Mouse (Mus musculus) common myeloid progenitor, adult 5-6 weeks (primary cell): ENCODE measurements around the gene Dlg2. TPM values are rescaled to one million over a fixed set of nuclear protein-coding genes. Genes with fewer than 3 reads are reported as not detected.
"Not testable (repeated sequence)": the region's sequence is repeated elsewhere in the genome, so short reads cannot be mapped to it uniquely, and the experiment has no call there.

Source experiments
- ATAC-seq: replicated peaks from 2 replicates; pipeline ENCODE4 v1.8.0; 2016; ENCODE audit warnings: low read depth, mild to moderate bottlenecking, moderate TSS enrichment, inconsistent platforms; ENCODE audit not compliant: poor library complexity, severe bottlenecking
- total RNA-seq: library from RNA; stranded (forward); fragments of 200-1000, 187-1606 nt; gene quantifications from 2 replicates; pipeline ENCODE4 v1.2.3, GENCODE M21; 2017

Gene Dlg2
- total RNA-seq, 1 experiment from 2014 or later: 1.6 TPM

- ATAC-seq: no peak
Measured at GRCm38 (mm10) chr7:90787945-90788344, 311.5 kb downstream of the Dlg2 start.

- no peak for ATAC-seq
Measured at GRCm38 (mm10) chr7:90791522-90791921, 315.1 kb downstream of the Dlg2 start.

DNA sequence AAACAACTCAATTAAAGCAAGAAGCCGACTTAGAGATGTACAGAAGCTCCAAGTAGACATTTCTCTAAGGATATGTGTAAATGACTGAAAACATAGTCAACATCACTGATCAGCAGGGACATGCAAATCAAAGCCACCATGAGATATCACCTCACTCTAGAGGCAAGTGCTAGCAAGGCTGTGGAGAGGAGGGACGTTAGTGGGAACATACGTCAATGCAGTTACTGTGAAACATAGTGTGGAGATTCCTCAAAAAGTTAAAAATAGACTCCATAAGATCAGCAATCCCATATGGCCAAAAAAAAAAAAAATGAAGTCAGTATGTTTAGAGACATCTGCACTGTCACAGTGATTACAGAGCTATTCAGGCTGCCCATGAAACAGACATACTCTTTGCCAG lies 349.2 kb downstream of the Dlg2 start:
- ATAC-seq: no peak

DNA sequence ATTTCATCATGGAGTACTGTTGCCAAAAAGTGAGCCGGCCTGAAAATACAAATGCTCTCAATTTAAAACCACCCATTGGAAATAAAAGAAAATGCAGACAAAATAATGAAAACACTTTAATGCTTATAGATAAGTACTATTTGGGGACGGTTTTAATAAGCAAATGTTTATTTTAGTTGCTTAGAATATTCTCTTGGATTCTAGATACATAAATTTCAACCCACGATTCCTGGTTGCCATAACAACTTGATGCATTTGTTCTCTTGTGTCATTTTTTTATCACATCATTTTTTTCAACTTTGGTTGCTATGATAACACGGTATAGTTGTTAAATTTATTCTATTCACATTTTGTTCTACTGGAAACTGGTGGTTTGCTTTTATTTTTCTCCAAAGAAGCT lies 364.8 kb downstream of the Dlg2 start:
- no peak for ATAC-seq

- ATAC-seq: no peak
Measured at GRCm38 (mm10) chr7:90843345-90844293, 367.1 kb downstream of the Dlg2 start.

DNA sequence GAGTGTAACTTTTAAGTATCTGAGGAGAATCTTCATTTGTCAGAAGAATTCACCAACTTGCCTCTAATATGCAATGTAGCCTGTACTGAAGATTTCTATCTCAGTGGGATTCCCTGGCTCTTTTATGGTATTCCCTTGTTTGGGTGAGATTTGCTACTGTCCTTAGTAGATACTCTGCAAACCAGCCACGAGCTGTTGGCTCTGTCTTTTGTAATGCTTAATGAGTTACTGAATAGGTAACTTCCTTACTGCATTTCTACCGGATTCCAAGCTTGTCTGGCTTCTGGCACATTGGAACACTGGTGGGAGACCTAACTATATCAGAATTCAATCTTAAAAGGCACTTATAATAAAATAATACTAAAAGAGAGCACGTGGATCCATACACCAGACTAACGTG lies 400.3 kb downstream of the Dlg2 start:
- not testable (repeated sequence) for ATAC-seq

DNA sequence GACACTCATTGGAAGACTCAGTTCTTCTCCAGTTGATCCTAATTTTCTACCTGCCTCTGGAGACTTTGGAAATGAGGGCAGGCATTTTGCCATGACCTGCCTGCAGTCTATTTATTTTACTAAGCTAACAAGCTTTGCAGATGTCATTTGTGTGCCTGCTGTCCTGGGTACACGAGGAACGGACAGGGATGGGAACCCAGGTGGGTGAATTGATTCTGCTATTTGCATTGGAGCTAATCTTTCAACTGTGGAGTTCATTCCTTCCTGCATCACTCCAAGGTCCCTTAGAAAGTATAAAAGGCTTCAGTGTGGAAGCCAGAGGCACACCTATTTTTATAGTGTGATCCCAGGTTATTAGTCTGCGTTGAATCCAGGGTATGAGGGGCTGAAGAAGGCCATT lies 406.3 kb downstream of the Dlg2 start:
- no peak for ATAC-seq

GRCm38 (mm10) chr7:90886396-90887006 lies 410.0 kb downstream of the Dlg2 start:
- no peak for ATAC-seq

GRCm38 (mm10) chr7:90887007-90887720 lies 410.7 kb downstream of the Dlg2 start:
- ATAC-seq: no peak

DNA sequence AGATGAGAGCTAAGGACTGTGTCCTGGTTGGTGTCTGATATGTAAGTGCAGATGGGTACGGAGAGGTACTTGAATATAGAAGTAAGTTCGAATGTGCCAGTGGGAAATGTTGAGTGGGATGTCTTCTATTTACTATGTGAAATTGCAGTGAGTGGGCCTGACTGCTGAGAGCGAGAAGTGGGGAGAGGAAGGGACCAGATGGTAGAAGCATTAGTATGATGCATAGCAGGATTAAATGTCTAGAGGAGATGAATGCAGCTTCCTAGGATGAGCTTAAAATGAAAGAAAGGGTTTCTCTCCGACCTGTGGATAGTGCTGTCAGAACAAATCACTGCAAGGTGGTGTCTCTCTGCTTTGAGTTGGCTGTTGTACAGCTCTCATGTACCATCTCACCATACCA lies 451.0 kb downstream of the Dlg2 start:
- no peak for ATAC-seq

DNA sequence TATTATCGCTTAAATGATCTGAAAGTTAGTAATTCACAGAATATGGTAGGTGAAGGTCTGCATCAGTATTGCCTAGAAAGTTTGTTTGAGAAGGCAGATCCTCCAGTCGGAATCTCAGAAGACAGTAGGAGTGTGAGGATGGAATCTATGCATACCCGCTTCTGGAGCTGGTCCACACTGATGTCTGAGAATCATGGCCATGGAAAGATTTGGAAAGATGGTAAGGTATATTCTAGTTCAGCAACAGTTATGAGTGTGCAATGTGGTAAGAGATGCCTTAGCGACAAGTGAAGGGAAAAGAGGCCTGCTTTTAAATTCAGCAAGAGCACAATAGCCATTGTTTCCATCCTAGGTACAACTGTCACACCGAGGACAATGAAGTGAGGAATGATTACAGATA lies 464.3 kb downstream of the Dlg2 start:
- no peak for ATAC-seq

- ATAC-seq: no peak
Measured at GRCm38 (mm10) chr7:90947073-90947472, 470.6 kb downstream of the Dlg2 start.

DNA sequence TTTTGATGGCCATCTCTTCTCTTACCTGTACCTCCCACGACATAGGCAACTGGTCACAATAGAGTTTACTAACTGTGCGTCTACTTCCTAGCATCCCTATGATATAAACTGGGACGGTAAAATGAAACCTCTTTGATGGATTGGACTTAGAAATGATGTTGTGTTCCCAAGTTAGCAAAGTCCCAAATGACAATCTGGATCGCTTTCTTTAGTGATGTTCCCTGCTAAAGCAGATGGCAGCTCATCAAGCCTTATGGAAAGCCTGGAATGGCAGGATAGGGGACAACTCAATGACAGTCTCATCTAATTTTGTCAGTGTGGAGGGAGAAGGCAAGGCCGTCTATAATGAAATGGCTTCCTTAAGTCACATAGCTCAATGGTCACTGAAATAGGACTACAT lies 472.7 kb downstream of the Dlg2 start:
- no peak for ATAC-seq

DNA sequence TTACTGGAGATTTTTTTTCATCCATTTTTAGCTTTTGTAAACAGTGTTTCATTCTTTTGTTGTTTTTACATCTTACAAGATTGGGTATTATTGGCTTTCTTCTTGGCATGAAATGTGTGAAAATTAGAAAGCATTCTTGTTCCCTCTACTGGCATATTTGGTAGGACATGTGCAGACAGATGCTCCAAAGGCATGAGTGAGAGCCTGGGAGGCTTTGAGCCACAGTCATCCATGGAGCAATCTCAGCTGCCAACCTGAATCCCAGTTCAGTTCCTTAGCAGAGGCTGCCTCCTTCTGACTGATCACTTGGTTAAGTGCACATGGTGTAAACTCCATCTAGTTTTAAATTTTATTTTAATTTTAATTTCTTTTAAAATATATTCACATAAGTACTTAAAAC lies 500.8 kb downstream of the Dlg2 start:
- no peak for ATAC-seq

GRCm38 (mm10) chr7:90982069-90982468 lies 505.6 kb downstream of the Dlg2 start:
- ATAC-seq: no peak

GRCm38 (mm10) chr7:91010655-91011054 lies 534.2 kb downstream of the Dlg2 start:
- no peak for ATAC-seq

DNA sequence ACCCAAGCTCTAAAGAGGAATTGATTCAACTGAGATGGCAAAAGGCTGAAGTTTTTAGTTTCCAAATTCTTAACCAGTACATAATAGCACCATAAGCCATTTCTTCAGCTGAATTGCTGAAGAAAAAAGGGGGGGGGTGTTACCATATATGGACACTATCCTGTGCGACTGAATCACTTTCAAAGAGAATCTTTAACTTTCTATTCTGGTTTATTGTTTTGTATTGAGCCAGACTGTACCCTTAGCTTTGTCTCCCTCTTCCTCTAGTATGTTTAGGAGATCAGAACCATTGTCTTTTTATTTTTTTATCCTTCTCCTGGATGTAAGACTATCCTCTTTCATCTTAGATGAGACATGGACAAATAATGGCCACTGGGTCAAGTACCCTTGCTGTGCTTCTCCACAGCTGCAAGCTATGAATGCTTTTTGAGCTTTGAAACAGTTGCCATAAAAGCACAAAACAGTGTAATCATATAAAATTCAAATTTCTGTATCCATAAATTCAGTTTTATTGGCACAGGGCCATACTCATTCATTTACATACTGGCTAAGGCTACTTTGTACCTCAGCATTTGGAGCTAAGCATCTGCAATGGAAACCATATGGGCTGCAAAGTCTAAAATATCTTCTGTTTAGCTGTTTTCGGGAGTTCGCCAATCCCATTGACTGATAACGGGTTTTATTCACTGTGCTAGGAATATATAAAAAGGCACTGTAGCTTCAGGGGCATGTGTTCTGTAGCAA lies 568.7 kb downstream of the Dlg2 start:
- ATAC-seq: no peak

DNA sequence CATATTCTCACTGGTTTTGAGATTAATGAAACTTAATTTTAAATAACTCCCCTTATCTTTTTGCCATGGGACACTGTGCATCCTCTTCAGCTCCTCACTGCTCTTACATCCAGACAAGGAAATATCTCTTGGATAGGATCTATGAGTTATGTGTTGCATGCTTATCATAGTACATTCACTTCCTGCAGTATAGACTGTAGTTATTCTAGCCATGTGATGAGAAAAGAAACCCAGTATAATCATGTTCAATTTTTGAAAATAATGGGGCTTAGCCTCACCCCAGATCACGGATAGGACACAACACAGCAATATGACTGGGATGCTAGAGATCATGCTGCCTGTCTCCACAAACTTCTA lies 569.2 kb downstream of the Dlg2 start:
- no peak for ATAC-seq

GRCm38 (mm10) chr7:91063297-91064040 lies 587.0 kb downstream of the Dlg2 start:
- ATAC-seq: no peak
